Mouse (Mus musculus): ENCODE measurements around the gene BC035044.

GRCm38 (mm10) chr6:128847401-128847800 lies 43.5 kb downstream of the BC035044 start:
- TF ChIP-seq POLR2A (IDR thresholded peaks at IDR 0.05; ENCODE audit: borderline replicate concordance, control insufficient read depth, low read depth, low read length) (no peak), CTCF (IDR thresholded peaks at IDR 0.05; ENCODE audit: control insufficient read depth, insufficient read depth, low read length) (no peak)

All from bone marrow, adult 2 months (tissue).